Mouse (Mus musculus): ENCODE results near the gene Spg11.
"Not testable (repeated sequence)": the region's sequence is repeated elsewhere in the genome, so short reads cannot be mapped to it uniquely, and the experiment has no call there.

The Spg11 gene

GRCm38 (mm10) chr2:122143111-122143510, 24.9 kb upstream of the Spg11 start:
- DNase-seq, result no peak

GRCm38 (mm10) chr2:122141332-122141967, 23.3 kb upstream of the Spg11 start:
- no peak for DNase-seq

- DNase-seq, result no peak
Measured at GRCm38 (mm10) chr2:122140815-122141214, 22.6 kb upstream of the Spg11 start.

- DNase-seq, result no peak
Measured at GRCm38 (mm10) chr2:122137839-122138465, 19.8 kb upstream of the Spg11 start.

- DNase-seq, result no peak
Measured at GRCm38 (mm10) chr2:122132618-122133017, 14.4 kb upstream of the Spg11 start.

- DNase-seq, result no peak
Measured at GRCm38 (mm10) chr2:122132078-122132477, 13.9 kb upstream of the Spg11 start.

- no peak for DNase-seq
Measured at GRCm38 (mm10) chr2:122127635-122128034, 9.4 kb upstream of the Spg11 start.

GRCm38 (mm10) chr2:122126765-122127347, 8.7 kb upstream of the Spg11 start:
- no peak for DNase-seq

GRCm38 (mm10) chr2:122125680-122126572, 7.7 kb upstream of the Spg11 start:
- no peak for DNase-seq

GRCm38 (mm10) chr2:122116888-122117287, 1.3 kb downstream of the Spg11 start:
- DNase-seq, result no peak

GRCm38 (mm10) chr2:122109714-122110113, 8.5 kb downstream of the Spg11 start:
- peak; percentile 8 for DNase-seq

- peak; percentile 43 for DNase-seq
Measured at GRCm38 (mm10) chr2:122108101-122108500, 10.1 kb downstream of the Spg11 start.

GRCm38 (mm10) chr2:122102070-122102469, 16.1 kb downstream of the Spg11 start:
- DNase-seq, result no peak

GRCm38 (mm10) chr2:122097686-122098085, 20.5 kb downstream of the Spg11 start:
- DNase-seq, result not testable (repeated sequence)

- no peak for DNase-seq
Measured at GRCm38 (mm10) chr2:122093844-122094243, 24.3 kb downstream of the Spg11 start.

GRCm38 (mm10) chr2:122086446-122086845, 31.7 kb downstream of the Spg11 start:
- peak; percentile 30 for DNase-seq

- DNase-seq, result peak; percentile 53
Measured at GRCm38 (mm10) chr2:122081728-122082456, 36.3 kb downstream of the Spg11 start.

- DNase-seq, result peak; percentile 63
Measured at GRCm38 (mm10) chr2:122069922-122070321, 48.3 kb downstream of the Spg11 start.

GRCm38 (mm10) chr2:122069144-122069912, 48.9 kb downstream of the Spg11 start:
- DNase-seq, result no peak

- DNase-seq, result no peak
Measured at GRCm38 (mm10) chr2:122066241-122066640, 51.9 kb downstream of the Spg11 start.

GRCm38 (mm10) chr2:122065200-122065969, 52.8 kb downstream of the Spg11 start:
- peak; percentile 14 for DNase-seq

All from kidney, postnatal 14 days (tissue).